Mouse (Mus musculus) testis, adult 2 months (tissue): ENCODE results near the gene Hist1h2aa.

Source experiments
- CTCF ChIP-seq: fragments of 200-500 bp; IDR thresholded peaks from 2 replicates; pipeline ENCODE4 v1.5.1; 2012; ENCODE audit warnings: low read depth, mild to moderate bottlenecking, inconsistent platforms, low read length, moderate library complexity; ENCODE audit not compliant: control insufficient read depth, insufficient read depth, insufficient replicate concordance
- POLR2A ChIP-seq: fragments of 200-500 bp; IDR thresholded peaks from 2 replicates; pipeline ENCODE4 v1.6.1; 2012; ENCODE audit warnings: low read depth, mild to moderate bottlenecking, inconsistent platforms, low read length, moderate library complexity; ENCODE audit not compliant: control insufficient read depth

GRCm38 (mm10) chr13:23930904-23931303, 3.4 kb upstream of the Hist1h2aa start:
- TF ChIP-seq CTCF, result no peak
- TF ChIP-seq POLR2A, result no peak
